Comparison of ENCODE assay signal across 8 mouse cellular contexts in the genomic region with DNA sequence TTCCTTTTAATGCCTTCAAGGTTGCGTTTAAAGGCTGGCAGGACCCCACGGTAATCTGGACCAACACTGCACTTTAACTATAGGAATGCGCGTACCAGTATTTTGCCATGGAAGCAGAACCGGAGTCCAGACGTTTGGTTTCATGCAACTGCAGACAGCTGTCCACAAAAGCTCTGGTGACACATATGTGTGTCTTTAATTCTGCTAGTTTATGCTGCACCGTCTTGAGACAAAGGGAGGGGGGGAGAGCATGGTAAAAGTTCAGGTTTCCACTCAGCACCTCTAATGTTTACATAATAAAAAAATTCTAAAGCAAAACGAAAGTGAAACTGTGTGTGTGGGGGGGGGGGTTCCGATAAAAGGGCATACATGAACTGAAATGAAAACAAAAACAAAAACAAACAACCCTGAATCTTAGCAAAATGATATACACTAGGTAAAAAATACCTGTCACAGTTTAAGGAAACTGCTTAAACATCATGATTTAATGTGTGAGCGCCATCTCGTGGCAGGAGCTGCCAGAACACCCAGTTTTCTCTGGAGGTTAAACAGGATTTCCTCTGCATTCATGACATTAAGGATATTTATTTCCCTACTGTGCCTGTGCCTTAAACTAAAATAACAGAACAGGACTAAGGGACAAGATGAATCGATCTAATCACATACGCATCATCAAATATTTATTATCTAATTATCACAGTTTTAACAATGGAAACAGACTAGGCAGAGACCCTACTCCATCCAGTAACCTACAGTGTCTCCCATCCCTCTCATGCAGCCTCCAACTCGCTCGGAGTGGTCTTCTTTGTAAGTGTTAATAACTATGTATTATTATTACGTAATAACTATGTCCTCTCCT. TPM values are rescaled to one million over a fixed set of nuclear protein-coding genes. Genes with fewer than 3 reads are reported as not detected.
DNase-seq lines count a peak whose midpoint lies in the region; ATAC-seq and TF ChIP-seq lines count a peak whose summit lies in the region.

No protein-coding gene starts in this region.

- no peaks in the 10 kb centered on the region for H3K9me3 ChIP-seq in intestine, postnatal 0 days (ENCODE audit: control insufficient read depth)

- H3K27ac ChIP-seq in intestine, postnatal 0 days (ENCODE audit: low read depth, low read length): no peak overlapping the region
- no peak overlapping the region for H3K27ac ChIP-seq in small intestine, adult 2 months (ENCODE audit: insufficient read depth, low read depth, low read length)

- no peak overlapping the region for H3K9ac ChIP-seq in intestine, postnatal 0 days (ENCODE audit: low read depth, low read length)

- peak overlapping the region; percentile 10; the same call in 1 of the 2 replicates for H3K4me3 ChIP-seq in intestine, postnatal 0 days (ENCODE audit: low read depth, low read length)
- H3K4me3 ChIP-seq in small intestine, adult 2 months (ENCODE audit: low read depth, low read length): no peak overlapping the region

- 45% methylated on average over 16 of the region's 16 CpGs for WGBS in intestine, postnatal 0 days
- WGBS in small intestine, adult 2 months: 48% methylated on average over 16 of the region's 16 CpGs

- TF ChIP-seq POLR2A in small intestine, adult 2 months (IDR thresholded peaks at IDR 0.05; ENCODE audit: low read depth, low read length): no peak

- H3K4me2 ChIP-seq in intestine, postnatal 0 days (replicated peaks; ENCODE audit: low read depth): no peak overlapping the region

- H3K4me1 ChIP-seq in intestine, postnatal 0 days (replicated peaks; ENCODE audit: control insufficient read depth, insufficient read depth, low read length): no peaks in the 10 kb centered on the region
- peaks cover 4% of the 10 kb centered on the region; the same call in 1 of the 2 replicates for H3K4me1 ChIP-seq in small intestine, adult 2 months (ENCODE audit: control insufficient read depth, insufficient read depth, insufficient read length, low read length)

- peaks cover 44% of the 10 kb centered on the region for H3K36me3 ChIP-seq in intestine, postnatal 0 days (ENCODE audit: control insufficient read depth, insufficient read depth)
- peaks cover 19% of the 10 kb centered on the region for H3K36me3 ChIP-seq in small intestine, adult 2 months (ENCODE audit: control insufficient read depth, insufficient read depth, low read length)

- peak; percentile 69 to 91 for DNase-seq in adrenal gland, adult (ENCODE audit: inconsistent age in 2 of 2, low spot score in 1 of 2)
- DNase-seq in adrenal gland, adult 8-10 months: no peak
- peak; percentile 82 for DNase-seq in cerebellum, adult 9-10 months
- DNase-seq in left cerebral cortex, postnatal 36 days (ENCODE audit: low spot score in 2 of 2): peak; percentile 66 to 73
- DNase-seq in mesoderm, embryonic 11.5 days (ENCODE audit: low read depth, low spot score): peak; percentile 53

- ATAC-seq in frontal cortex, adult (ENCODE audit: low TSS enrichment): peak; percentile 82
- ATAC-seq in intestine, postnatal 0 days: no peak

- intact Hi-C loops in left cerebral cortex, postnatal 36 days (cut with DNase I): loop anchor here (5.0 kb wide), 1 partner anchor 86 kb away; no protein-coding TSS in a partner anchor

- peak; percentile 82 for TF ChIP-seq CTCF in intestine, postnatal 0 days (IDR thresholded peaks at IDR 0.05; ENCODE audit: low read depth)
- TF ChIP-seq CTCF in small intestine, adult 2 months (IDR thresholded peaks at IDR 0.05; ENCODE audit: extremely low read depth, insufficient read length, insufficient replicate concordance, low read depth, low read length): peak; percentile 44; the same call in 1 of the 2 replicates

- no peaks in the 10 kb centered on the region for H3K27me3 ChIP-seq in intestine, postnatal 0 days (replicated peaks; ENCODE audit: control insufficient read depth, insufficient read depth, low read length)
- H3K27me3 ChIP-seq in small intestine, adult 2 months (ENCODE audit: control insufficient read depth, insufficient read depth, low read length): no peaks in the 10 kb centered on the region

RNA-seq across cellular contexts. Expression of gene Kansl1l, which starts 21.1 kb away (rescaled TPM):
- 10 to 100 TPM; 15.2 to 28.9 (median 21.7) TPM for total RNA-seq in adrenal gland, adult 8-10 months (2022)
- 7.2 TPM in 2 replicates for polyA plus RNA-seq in intestine, postnatal 0 days (2015; fragmentation: Nextera tagmentation; extraction: Ambion mirVana)
- 10 to 100 TPM; 11.8 to 16.1 TPM for total RNA-seq in left cerebral cortex, postnatal 36 days (2021)
- polyA plus RNA-seq in small intestine, adult 2 months (2012; rRNA removed): 0.36 and 0.43 TPM in 2 replicates

RNA-seq across cellular contexts. Expression of gene Acadl, which starts 24.7 kb away (rescaled TPM):
- 100 to 1,000 TPM; 240 to 411 (median 326) TPM for total RNA-seq in adrenal gland, adult 8-10 months (2022)
- polyA plus RNA-seq in intestine, postnatal 0 days (2015; fragmentation: Nextera tagmentation; extraction: Ambion mirVana): 610 and 613 TPM in 2 replicates
- 10 to 100 TPM; 30.0 to 33.0 TPM for total RNA-seq in left cerebral cortex, postnatal 36 days (2021)
- 12.7 and 26.4 TPM in 2 replicates for polyA plus RNA-seq in small intestine, adult 2 months (2012; rRNA removed)

Comparison
In these comparisons a context has a peak if more than half of its experiments do, and no peak if none do; other contexts are left out.
1. RNA of gene Acadl, which starts 24.7 kb away (total RNA-seq): 240 to 411 TPM in adrenal gland, adult 8-10 months; 30.0 to 33.0 TPM in left cerebral cortex, postnatal 36 days; every median in the first group is over 4 times any median in the second.